Mouse (Mus musculus): Measurements from ENCODE around the gene Nudt19. TPM values are rescaled to one million over a fixed set of nuclear protein-coding genes. Genes with fewer than 3 reads are reported as not detected.
"Not testable (repeated sequence)": the region's sequence is repeated elsewhere in the genome, so short reads cannot be mapped to it uniquely, and the experiment has no call there.

The Nudt19 gene
- polyA plus RNA-seq, 1 experiment from 2014 or later, result 125 TPM

DNA sequence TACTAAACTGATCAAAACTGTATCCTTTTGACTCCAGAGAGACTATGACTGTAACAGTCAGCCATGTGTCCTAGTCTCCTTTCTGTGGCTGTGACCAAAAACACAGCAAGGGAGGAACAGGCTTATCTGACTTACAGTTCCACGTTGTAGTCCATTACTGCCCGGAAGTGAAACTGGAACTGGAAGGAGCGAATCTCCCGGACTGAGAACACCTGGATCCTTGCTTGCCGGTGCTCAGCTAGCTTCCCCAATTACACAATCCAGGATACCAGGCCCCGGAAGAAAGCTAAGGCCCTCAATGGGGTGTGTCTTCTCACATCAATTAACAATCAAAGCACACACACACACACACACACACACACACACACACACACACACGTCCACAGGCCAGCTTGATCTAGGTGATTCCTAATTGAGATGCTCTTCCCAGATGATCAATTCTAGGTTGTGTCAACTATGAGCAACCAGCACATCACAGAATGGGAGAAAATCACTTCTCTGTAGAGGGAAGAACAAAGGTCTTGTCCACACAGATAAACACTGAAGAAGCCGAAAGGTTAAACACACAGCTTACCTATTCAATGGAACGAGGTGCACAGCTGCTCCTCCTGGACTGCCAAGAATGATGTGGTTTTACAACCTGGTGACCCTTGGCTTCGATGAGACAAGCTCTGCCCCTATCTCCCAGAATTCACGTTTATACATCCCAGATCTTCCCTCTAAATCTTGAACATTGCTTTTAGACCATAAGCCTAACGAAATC is 20.2 kb downstream of the Nudt19 start:
- WGBS, result 63% methylated on average over 12 of the region's 12 CpGs

DNA sequence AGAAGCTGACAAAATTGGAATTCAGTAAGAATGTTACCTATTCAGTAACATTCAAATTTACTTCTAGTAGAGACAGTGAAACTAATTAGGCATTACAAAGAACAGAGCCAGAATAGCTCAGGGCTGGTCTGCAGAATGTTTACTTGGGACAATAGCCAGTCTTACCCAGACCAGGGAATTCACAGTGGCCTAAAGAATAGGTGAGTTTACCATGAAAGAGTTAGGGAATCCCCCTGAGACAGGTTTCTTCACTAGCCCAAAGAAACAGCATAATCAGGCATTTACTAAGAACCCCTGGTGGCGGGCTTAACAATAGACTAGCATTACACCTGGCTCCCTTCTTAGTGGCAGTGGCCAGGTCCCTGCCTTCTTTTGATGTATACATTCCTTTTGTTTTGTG is 25.6 kb downstream of the Nudt19 start:
- 72% methylated on average over 1 of the region's 1 CpGs for WGBS
- not testable (repeated sequence) for H3K27me3 ChIP-seq (replicated peaks; ENCODE audit: control insufficient read depth, insufficient read depth, low read length); DNase-seq (ENCODE audit: low spot score)

More for the DNA sequence above, 20.2 kb downstream of the Nudt19 start:
- H3K27ac ChIP-seq (ENCODE audit: low read depth, low read length), result no peak overlapping the region
- no peaks in the 10 kb centered on the region for H3K9me3 ChIP-seq (ENCODE audit: control insufficient read depth, low read length)
- ATAC-seq (replicated peaks; ENCODE audit: low FRiP score), result no peak
- H3K36me3 ChIP-seq (ENCODE audit: control insufficient read depth, insufficient read depth, low read length), result no peaks in the 10 kb centered on the region
- H3K4me1 ChIP-seq (replicated peaks; ENCODE audit: control insufficient read depth, insufficient read depth, low read length), result no peaks in the 10 kb centered on the region
- H3K9ac ChIP-seq (ENCODE audit: low read depth, low read length), result no peak overlapping the region
- H3K4me3 ChIP-seq (ENCODE audit: low read depth, low read length), result no peak overlapping the region
- H3K27me3 ChIP-seq (replicated peaks; ENCODE audit: control insufficient read depth, insufficient read depth, low read length), result no peaks in the 10 kb centered on the region
- H3K4me2 ChIP-seq, result no peak overlapping the region
- no peak for DNase-seq (ENCODE audit: low spot score)

DNA sequence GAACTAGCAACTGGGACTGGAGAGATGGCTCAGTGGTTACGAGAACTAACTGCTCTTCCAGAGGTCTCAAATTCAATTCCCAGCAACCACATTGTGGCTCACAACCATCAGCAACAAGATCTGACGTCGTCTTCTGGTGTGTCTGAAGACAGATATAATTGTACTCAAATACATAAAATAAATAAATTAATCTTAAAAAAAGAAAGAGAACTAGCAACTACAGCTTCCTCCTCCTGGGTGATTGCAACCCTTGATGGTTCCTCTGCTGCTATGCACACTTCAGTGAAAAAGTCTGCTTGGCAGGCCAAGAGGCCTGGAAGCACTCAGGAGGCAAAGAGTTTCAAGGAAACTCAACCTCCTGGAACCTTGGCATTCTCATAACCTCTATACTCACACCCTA is 26.1 kb downstream of the Nudt19 start:
- H3K4me1 ChIP-seq (replicated peaks; ENCODE audit: control insufficient read depth, insufficient read depth, low read length), result no peaks in the 10 kb centered on the region
- no peak overlapping the region for H3K4me2 ChIP-seq
- no peaks in the 10 kb centered on the region for H3K27me3 ChIP-seq (replicated peaks; ENCODE audit: control insufficient read depth, insufficient read depth, low read length)
- H3K27ac ChIP-seq (ENCODE audit: low read depth, low read length), result no peak overlapping the region
- H3K9me3 ChIP-seq (ENCODE audit: control insufficient read depth, low read length), result no peaks in the 10 kb centered on the region
- no peaks in the 10 kb centered on the region for H3K36me3 ChIP-seq (ENCODE audit: control insufficient read depth, insufficient read depth, low read length)
- H3K4me3 ChIP-seq (ENCODE audit: low read depth, low read length), result no peak overlapping the region
- no peak for ATAC-seq (replicated peaks; ENCODE audit: low FRiP score)
- 73% methylated on average over 3 of the region's 3 CpGs for WGBS
- no peak for DNase-seq (ENCODE audit: low spot score)
- H3K9ac ChIP-seq (ENCODE audit: low read depth, low read length), result no peak overlapping the region

More for the DNA sequence above, 25.6 kb downstream of the Nudt19 start:
- not testable (repeated sequence) for H3K27ac ChIP-seq (ENCODE audit: low read depth, low read length); H3K4me3 ChIP-seq (ENCODE audit: low read depth, low read length); H3K36me3 ChIP-seq (ENCODE audit: control insufficient read depth, insufficient read depth, low read length); H3K4me2 ChIP-seq; H3K9me3 ChIP-seq (ENCODE audit: control insufficient read depth, low read length); ATAC-seq (replicated peaks; ENCODE audit: low FRiP score); H3K9ac ChIP-seq (ENCODE audit: low read depth, low read length); H3K4me1 ChIP-seq (replicated peaks; ENCODE audit: control insufficient read depth, insufficient read depth, low read length)

DNA sequence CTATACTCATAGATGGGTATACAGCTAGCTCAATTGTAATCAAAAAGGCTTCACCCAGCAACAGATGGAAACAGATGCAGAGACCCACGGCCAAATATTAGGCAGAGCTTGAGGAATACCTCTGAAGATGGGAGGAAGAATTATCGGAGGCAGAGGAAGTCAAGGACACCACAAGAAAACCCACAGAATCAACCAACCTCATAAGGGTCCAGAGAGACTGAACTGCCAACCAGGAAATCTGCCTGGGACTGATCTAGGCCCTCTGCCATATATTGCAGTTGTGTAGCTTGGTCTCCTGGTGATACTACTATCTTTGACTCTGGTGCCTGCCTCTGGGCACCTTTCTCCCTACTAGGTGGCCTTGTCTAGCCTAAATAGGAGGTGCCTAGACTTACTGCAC is 29.3 kb downstream of the Nudt19 start:
- no peak overlapping the region for H3K27ac ChIP-seq (ENCODE audit: low read depth, low read length)
- H3K4me1 ChIP-seq (replicated peaks; ENCODE audit: control insufficient read depth, insufficient read depth, low read length), result no peaks in the 10 kb centered on the region
- H3K36me3 ChIP-seq (ENCODE audit: control insufficient read depth, insufficient read depth, low read length), result no peaks in the 10 kb centered on the region
- no peak overlapping the region for H3K4me3 ChIP-seq (ENCODE audit: low read depth, low read length)
- 49% methylated on average over 2 of the region's 2 CpGs for WGBS
- no peak overlapping the region for H3K9ac ChIP-seq (ENCODE audit: low read depth, low read length)
- no peaks in the 10 kb centered on the region for H3K9me3 ChIP-seq (ENCODE audit: control insufficient read depth, low read length)
- no peak for ATAC-seq (replicated peaks; ENCODE audit: low FRiP score)
- no peak for DNase-seq (ENCODE audit: low spot score)
- H3K4me2 ChIP-seq, result no peak overlapping the region
- H3K27me3 ChIP-seq (replicated peaks; ENCODE audit: control insufficient read depth, insufficient read depth, low read length), result no peaks in the 10 kb centered on the region

DNA sequence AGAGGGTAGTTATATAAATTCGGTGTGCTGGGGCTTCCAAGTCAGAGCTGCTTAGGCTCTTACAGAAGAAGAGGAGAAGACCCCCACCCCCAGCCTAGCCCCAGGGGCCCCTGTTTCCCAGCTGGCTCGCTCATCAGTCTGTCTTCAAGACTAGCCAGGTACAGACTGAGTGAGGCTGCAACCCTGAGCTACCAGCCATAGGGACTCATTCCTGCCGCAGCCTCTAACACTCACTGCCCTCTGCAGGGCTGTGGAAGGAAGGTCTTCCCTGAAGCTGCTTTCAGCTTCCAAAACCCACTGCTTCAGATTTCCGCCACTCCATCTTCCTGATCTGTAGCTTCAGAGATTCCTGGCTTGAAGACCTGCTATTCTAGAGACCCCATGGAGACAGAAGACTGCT is 54.1 kb downstream of the Nudt19 start:
- H3K9me3 ChIP-seq (ENCODE audit: control insufficient read depth, low read length), result no peaks in the 10 kb centered on the region
- 29% methylated on average over 4 of the region's 4 CpGs for WGBS
- no peak overlapping the region for H3K9ac ChIP-seq (ENCODE audit: low read depth, low read length)
- no peak for DNase-seq (ENCODE audit: low spot score)
- no peak overlapping the region for H3K4me3 ChIP-seq (ENCODE audit: low read depth, low read length)
- H3K27me3 ChIP-seq (replicated peaks; ENCODE audit: control insufficient read depth, insufficient read depth, low read length), result no peaks in the 10 kb centered on the region
- H3K4me1 ChIP-seq (replicated peaks; ENCODE audit: control insufficient read depth, insufficient read depth, low read length), result no peaks in the 10 kb centered on the region
- no peak overlapping the region for H3K27ac ChIP-seq (ENCODE audit: low read depth, low read length)
- H3K4me2 ChIP-seq, result no peak overlapping the region
- H3K36me3 ChIP-seq (ENCODE audit: control insufficient read depth, insufficient read depth, low read length), result no peaks in the 10 kb centered on the region
- ATAC-seq (replicated peaks; ENCODE audit: low FRiP score), result no peak

DNA sequence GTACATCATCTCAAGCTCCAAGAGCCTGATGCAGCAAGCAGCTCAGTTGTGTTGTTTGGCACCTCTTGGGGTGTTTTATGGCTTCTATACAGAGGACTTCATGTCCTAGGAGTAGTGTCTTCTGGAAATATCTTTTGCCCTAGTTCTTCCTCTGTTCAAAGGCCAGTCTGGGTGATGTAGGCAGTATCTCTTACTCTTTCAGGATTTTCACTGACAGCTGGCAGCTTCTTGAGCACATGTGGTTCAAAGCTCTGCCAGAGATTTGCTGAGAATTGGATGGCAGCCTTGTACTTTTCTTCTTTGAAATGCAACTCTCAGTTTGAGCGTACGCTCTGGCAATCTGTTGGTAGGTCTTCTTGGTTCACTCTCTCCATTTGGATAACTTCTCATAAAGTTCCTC is 58.6 kb downstream of the Nudt19 start:
- no peak overlapping the region for H3K9ac ChIP-seq (ENCODE audit: low read depth, low read length)
- H3K9me3 ChIP-seq (ENCODE audit: control insufficient read depth, low read length), result no peaks in the 10 kb centered on the region
- DNase-seq (ENCODE audit: low spot score) (peak; percentile 1), ATAC-seq (replicated peaks; ENCODE audit: low FRiP score) (no peak)
- 96% methylated on average over 2 of the region's 2 CpGs for WGBS
- no peaks in the 10 kb centered on the region for H3K4me1 ChIP-seq (replicated peaks; ENCODE audit: control insufficient read depth, insufficient read depth, low read length)
- H3K36me3 ChIP-seq (ENCODE audit: control insufficient read depth, insufficient read depth, low read length), result no peaks in the 10 kb centered on the region
- H3K4me3 ChIP-seq (ENCODE audit: low read depth, low read length), result no peak overlapping the region
- H3K27me3 ChIP-seq (replicated peaks; ENCODE audit: control insufficient read depth, insufficient read depth, low read length), result no peaks in the 10 kb centered on the region
- H3K27ac ChIP-seq (ENCODE audit: low read depth, low read length), result no peak overlapping the region
- H3K4me2 ChIP-seq, result no peak overlapping the region

Other genes with a start within 250 kb of the Nudt19 start
- gene Gpatch1, start 237.9 kb downstream of the Nudt19 start, polyA plus RNA-seq (2014; fragmentation: Nextera tagmentation; extraction: Ambion mirVana), result 15.3 and 16.1 TPM in 2 replicates
- 6.1 and 6.8 TPM in 2 replicates for gene Rhpn2, start 222.1 kb downstream of the Nudt19 start, polyA plus RNA-seq (2014; fragmentation: Nextera tagmentation; extraction: Ambion mirVana)
- 40.0 and 43.6 TPM in 2 replicates for gene Faap24, start 159.5 kb downstream of the Nudt19 start, polyA plus RNA-seq (2014; fragmentation: Nextera tagmentation; extraction: Ambion mirVana)
- 33.4 and 33.7 TPM in 2 replicates for gene Cep89, start 159.3 kb downstream of the Nudt19 start, polyA plus RNA-seq (2014; fragmentation: Nextera tagmentation; extraction: Ambion mirVana)
- gene Slc7a9, start 107.5 kb downstream of the Nudt19 start, polyA plus RNA-seq (2014; fragmentation: Nextera tagmentation; extraction: Ambion mirVana), result 2.6 and 3.6 TPM in 2 replicates
- 0.22 and 0.29 TPM in 2 replicates for gene Tdrd12, start 18.6 kb downstream of the Nudt19 start, polyA plus RNA-seq (2014; fragmentation: Nextera tagmentation; extraction: Ambion mirVana)
- gene Rgs9bp, start 29.3 kb upstream of the Nudt19 start, polyA plus RNA-seq (2014; fragmentation: Nextera tagmentation; extraction: Ambion mirVana), result 0.22 and 0.40 TPM in 2 replicates
- gene Ankrd27, start 29.9 kb upstream of the Nudt19 start, polyA plus RNA-seq (2014; fragmentation: Nextera tagmentation; extraction: Ambion mirVana), result 63.1 and 71.3 TPM in 2 replicates
- gene Pdcd5, start 91.2 kb upstream of the Nudt19 start, polyA plus RNA-seq (2014; fragmentation: Nextera tagmentation; extraction: Ambion mirVana), result 284 and 301 TPM in 2 replicates
- gene Dpy19l3, start 198.2 kb upstream of the Nudt19 start, polyA plus RNA-seq (2014; fragmentation: Nextera tagmentation; extraction: Ambion mirVana), result 17.1 and 22.9 TPM in 2 replicates
- 11.5 and 14.4 TPM in 2 replicates for gene Zfp507, start 246.7 kb upstream of the Nudt19 start, polyA plus RNA-seq (2014; fragmentation: Nextera tagmentation; extraction: Ambion mirVana)

All from liver, embryonic 11.5 days (tissue).